Mouse (Mus musculus) liver, embryonic 13.5 days (tissue): Measurements from ENCODE around the gene Dera. TPM values are rescaled to one million over a fixed set of nuclear protein-coding genes. Genes with fewer than 3 reads are reported as not detected.

Experiments used
- ATAC-seq: fragments of 200-750 bp; cut with Nextera tagmentation; 2 replicates; pipeline ENCODE4 v1.8.0; 2017; ENCODE audit warnings: low read depth, mild to moderate bottlenecking, moderate number of reproducible peaks, moderate library complexity
- DNase-seq: peaks from one replicate; pipeline ENCODE4 v3.0.0; 2022
- H3K27ac ChIP-seq: fragments of 300-500 bp; sonication (generic); 2 replicates; pipeline ENCODE4 v1.5.1; 2015; ENCODE audit warnings: moderate library complexity, mild to moderate bottlenecking, inconsistent platforms
- H3K27me3 ChIP-seq: fragments of 300-500 bp; sonication (generic); 2 replicates; pipeline ENCODE4 v1.6.1; 2015; ENCODE audit warnings: mild to moderate bottlenecking, inconsistent platforms
- H3K36me3 ChIP-seq: fragments of 300-500 bp; sonication (generic); 2 replicates; pipeline ENCODE4 v1.6.1; 2015; ENCODE audit warnings: mild to moderate bottlenecking, inconsistent platforms
- H3K4me1 ChIP-seq: fragments of 300-500 bp; sonication (generic); replicated peaks from 2 replicates; pipeline ENCODE4 v1.6.1; 2015; ENCODE audit warnings: inconsistent platforms
- H3K4me2 ChIP-seq: fragments of 300-500 bp; sonication (generic); 2 replicates; pipeline ENCODE4 v1.6.1; 2015; ENCODE audit warnings: inconsistent platforms, mild to moderate bottlenecking, moderate library complexity
- H3K4me3 ChIP-seq: fragments of 300-500 bp; sonication (generic); replicated peaks from 2 replicates; pipeline ENCODE4 v1.5.1; 2015; ENCODE audit warnings: mild to moderate bottlenecking, inconsistent platforms
- H3K9ac ChIP-seq: fragments of 300-500 bp; sonication (generic); 2 replicates; pipeline ENCODE4 v1.6.1; 2015; ENCODE audit warnings: mild to moderate bottlenecking, inconsistent platforms
- H3K9me3 ChIP-seq: fragments of 300-500 bp; sonication (generic); replicated peaks from 2 replicates; pipeline ENCODE4 v1.6.1; 2016; ENCODE audit warnings: inconsistent platforms
- WGBS: fragments of 180-500 bp; shearing (Covaris S2); methylation state at CpG from one replicate; pipeline ENCODE4 v1.1.7; 2015; ENCODE audit not compliant: insufficient replicate concordance; 5-methylcytosine and 5-hydroxymethylcytosine counted together
- polyA plus RNA-seq: library from polyadenylated mRNA; unstranded; fragments of >200 nt; fragmentation: Nextera tagmentation; extraction: Ambion mirVana; gene quantifications from 2 replicates; pipeline ENCODE4 v1.2.1, GENCODE M21; 2015

Gene Dera
- polyA plus RNA-seq, 1 experiment from 2014 or later, result 53.1 TPM

GRCm38 (mm10) chr6:137869903-137870580 lies 115.7 kb downstream of the Dera start:
- Histone ChIP-seq H3K4me3 (no peak overlapping the region), H3K27ac (no peak overlapping the region), H3K36me3 (no peaks in the 10 kb centered on the region), H3K9ac (no peak overlapping the region), H3K9me3 (no peaks in the 10 kb centered on the region), H3K4me2 (no peak overlapping the region), H3K4me1 (no peaks in the 10 kb centered on the region), H3K27me3 (no peaks in the 10 kb centered on the region)
- WGBS, result 73% methylated on average over 7 of the region's 7 CpGs
- ATAC-seq, result no peak
- no peak for DNase-seq

GRCm38 (mm10) chr6:137870667-137871066 lies 116.3 kb downstream of the Dera start:
- Histone ChIP-seq H3K9me3 (no peaks in the 10 kb centered on the region), H3K9ac (no peak overlapping the region), H3K27me3 (no peaks in the 10 kb centered on the region), H3K4me2 (no peak overlapping the region), H3K27ac (no peak overlapping the region), H3K4me1 (no peaks in the 10 kb centered on the region), H3K36me3 (no peaks in the 10 kb centered on the region), H3K4me3 (no peak overlapping the region)
- WGBS, result 75% methylated on average over 6 of the region's 6 CpGs
- ATAC-seq, result no peak
- no peak for DNase-seq

GRCm38 (mm10) chr6:137872055-137872735 lies 117.8 kb downstream of the Dera start:
- Histone ChIP-seq H3K4me1 (no peaks in the 10 kb centered on the region), H3K4me3 (no peak overlapping the region), H3K27ac (no peak overlapping the region), H3K4me2 (no peak overlapping the region), H3K9ac (no peak overlapping the region), H3K9me3 (no peaks in the 10 kb centered on the region), H3K27me3 (no peaks in the 10 kb centered on the region), H3K36me3 (no peaks in the 10 kb centered on the region)
- WGBS, result 25% methylated on average over 17 of the region's 17 CpGs
- DNase-seq (no peak), ATAC-seq (no peak)

GRCm38 (mm10) chr6:137874471-137875244 lies 120.3 kb downstream of the Dera start:
- H3K36me3 ChIP-seq, result no peaks in the 10 kb centered on the region
- no peaks in the 10 kb centered on the region for H3K27me3 ChIP-seq
- no peaks in the 10 kb centered on the region for H3K9me3 ChIP-seq
- no peak overlapping the region for H3K27ac ChIP-seq
- no peak overlapping the region for H3K4me3 ChIP-seq
- H3K4me1 ChIP-seq, result no peaks in the 10 kb centered on the region
- 68% methylated on average over 8 of the region's 8 CpGs for WGBS
- no peak overlapping the region for H3K9ac ChIP-seq
- no peak overlapping the region for H3K4me2 ChIP-seq
- DNase-seq, result no peak
- no peak for ATAC-seq

- Histone ChIP-seq H3K27me3 (no peaks in the 10 kb centered on the region), H3K4me1 (no peaks in the 10 kb centered on the region), H3K27ac (no peak overlapping the region), H3K9ac (no peak overlapping the region), H3K4me3 (no peak overlapping the region), H3K9me3 (no peaks in the 10 kb centered on the region), H3K36me3 (no peaks in the 10 kb centered on the region), H3K4me2 (no peak overlapping the region)
- 69% methylated on average over 6 of the region's 6 CpGs for WGBS
- ATAC-seq (no peak), DNase-seq (no peak)
Measured at GRCm38 (mm10) chr6:137885644-137886043, 131.3 kb downstream of the Dera start.

GRCm38 (mm10) chr6:137886210-137886979 lies 132.0 kb downstream of the Dera start:
- H3K9me3 ChIP-seq, result no peaks in the 10 kb centered on the region
- ATAC-seq, result no peak
- no peak overlapping the region for H3K27ac ChIP-seq
- H3K4me3 ChIP-seq, result no peak overlapping the region
- no peaks in the 10 kb centered on the region for H3K36me3 ChIP-seq
- H3K9ac ChIP-seq, result no peak overlapping the region
- no peak overlapping the region for H3K4me2 ChIP-seq
- no peak for DNase-seq
- 50% methylated on average over 6 of the region's 6 CpGs for WGBS
- no peaks in the 10 kb centered on the region for H3K4me1 ChIP-seq
- no peaks in the 10 kb centered on the region for H3K27me3 ChIP-seq

DNA sequence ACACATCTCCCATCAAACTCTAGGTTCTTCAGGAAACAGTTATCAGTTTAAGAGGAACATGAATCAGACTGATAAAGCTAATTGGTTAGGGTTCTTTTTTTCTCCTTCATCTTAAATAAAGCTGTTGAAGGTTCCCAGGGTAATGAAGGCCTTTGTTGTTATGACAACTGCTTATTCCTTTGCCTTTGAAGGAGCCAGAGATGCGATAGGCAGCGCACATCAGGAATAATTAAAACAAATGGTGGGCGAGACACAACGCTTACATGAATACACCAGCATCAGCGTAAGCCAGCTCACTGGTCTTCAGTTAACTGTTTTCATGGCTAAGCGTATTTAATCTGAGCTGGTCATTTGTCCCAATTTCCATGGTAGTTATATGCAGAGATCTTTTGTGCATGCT lies 132.9 kb downstream of the Dera start:
- Histone ChIP-seq H3K27me3 (no peaks in the 10 kb centered on the region), H3K9ac (no peak overlapping the region), H3K36me3 (no peaks in the 10 kb centered on the region), H3K9me3 (no peaks in the 10 kb centered on the region), H3K27ac (no peak overlapping the region), H3K4me1 (no peaks in the 10 kb centered on the region), H3K4me2 (no peak overlapping the region), H3K4me3 (no peak overlapping the region)
- 72% methylated on average over 6 of the region's 6 CpGs for WGBS
- DNase-seq (no peak), ATAC-seq (no peak)

- DNase-seq (no peak), ATAC-seq (no peak)
- no peaks in the 10 kb centered on the region for H3K9me3 ChIP-seq
- no peak overlapping the region for H3K4me3 ChIP-seq
- H3K36me3 ChIP-seq, result no peaks in the 10 kb centered on the region
- no peaks in the 10 kb centered on the region for H3K4me1 ChIP-seq
- no peak overlapping the region for H3K27ac ChIP-seq
- H3K9ac ChIP-seq, result no peak overlapping the region
- H3K4me2 ChIP-seq, result no peak overlapping the region
- H3K27me3 ChIP-seq, result no peaks in the 10 kb centered on the region
Measured at GRCm38 (mm10) chr6:137897671-137898070, 143.3 kb downstream of the Dera start.

- Histone ChIP-seq H3K27me3 (no peaks in the 10 kb centered on the region), H3K9me3 (no peaks in the 10 kb centered on the region), H3K4me2 (no peak overlapping the region), H3K36me3 (no peaks in the 10 kb centered on the region), H3K4me1 (no peaks in the 10 kb centered on the region), H3K9ac (no peak overlapping the region), H3K4me3 (no peak overlapping the region), H3K27ac (no peak overlapping the region)
- DNase-seq (no peak), ATAC-seq (no peak)
- WGBS, result 66% methylated on average over 5 of the region's 5 CpGs
Measured at GRCm38 (mm10) chr6:137901255-137901654, 146.9 kb downstream of the Dera start.
